Mouse (Mus musculus): ENCODE results near the gene Olfr429. TPM values are rescaled to one million over a fixed set of nuclear protein-coding genes. Genes with fewer than 3 reads are reported as not detected.
"Not testable (repeated sequence)": the region's sequence is repeated elsewhere in the genome, so short reads cannot be mapped to it uniquely, and the experiment has no call there.

The Olfr429 gene
- total RNA-seq (2022) = not detected

- no peak for DNase-seq (ENCODE audit: low spot score)
Observed at GRCm38 (mm10) chr1:174084031-174084430, at the start of gene Olfr429. Gene Olfr429, plus strand, starts transcription at chr1:174084331.

- no peak for DNase-seq (ENCODE audit: low spot score)
Observed at GRCm38 (mm10) chr1:174035841-174036240, 48.3 kb upstream of the Olfr429 start.

- DNase-seq (ENCODE audit: low spot score) = peak; percentile 53
Observed at GRCm38 (mm10) chr1:174038480-174038879, 45.7 kb upstream of the Olfr429 start.

- peak; percentile 84 for DNase-seq (ENCODE audit: low spot score)
Observed at GRCm38 (mm10) chr1:174040523-174041177, 43.5 kb upstream of the Olfr429 start, which contains the start of gene Olfr433. Gene Olfr433, plus strand, starts transcription at chr1:174040705.

- DNase-seq (ENCODE audit: low spot score) = not testable (repeated sequence)
Observed at GRCm38 (mm10) chr1:174042091-174042884, 41.8 kb upstream of the Olfr429 start.

GRCm38 (mm10) chr1:174044431-174044830, 39.7 kb upstream of the Olfr429 start:
- DNase-seq (ENCODE audit: low spot score) = peak; percentile 63

- DNase-seq (ENCODE audit: low spot score) = not testable (repeated sequence)
Observed at GRCm38 (mm10) chr1:174048227-174048626, 35.9 kb upstream of the Olfr429 start.

GRCm38 (mm10) chr1:174048893-174049292, 35.2 kb upstream of the Olfr429 start, which contains the start of gene Olfr432:
Gene Olfr432, plus strand, starts transcription at chr1:174049205.
- no peak for DNase-seq (ENCODE audit: low spot score)

GRCm38 (mm10) chr1:174049357-174049756, 34.8 kb upstream of the Olfr429 start:
- not testable (repeated sequence) for DNase-seq (ENCODE audit: low spot score)

- DNase-seq (ENCODE audit: low spot score) = no peak
Observed at GRCm38 (mm10) chr1:174050532-174050931, 33.6 kb upstream of the Olfr429 start.

- peak; percentile 53 for DNase-seq (ENCODE audit: low spot score)
Observed at GRCm38 (mm10) chr1:174051515-174051914, 32.6 kb upstream of the Olfr429 start.

- no peak for DNase-seq (ENCODE audit: low spot score)
Observed at GRCm38 (mm10) chr1:174051931-174052536, 32.1 kb upstream of the Olfr429 start.

GRCm38 (mm10) chr1:174052981-174053380, 31.1 kb upstream of the Olfr429 start:
- DNase-seq (ENCODE audit: low spot score) = no peak

GRCm38 (mm10) chr1:174055248-174055647, 28.9 kb upstream of the Olfr429 start:
- no peak for DNase-seq (ENCODE audit: low spot score)

- DNase-seq (ENCODE audit: low spot score) = no peak
Observed at GRCm38 (mm10) chr1:174066305-174066704, 17.8 kb upstream of the Olfr429 start, which contains the start of gene Olfr430. Gene Olfr430, plus strand, starts transcription at chr1:174066605.

GRCm38 (mm10) chr1:174096591-174096990, 12.5 kb downstream of the Olfr429 start, which contains the start of gene Olfr427:
Gene Olfr427, plus strand, starts transcription at chr1:174096891.
- no peak for DNase-seq (ENCODE audit: low spot score)

- peak; percentile 19 for DNase-seq (ENCODE audit: low spot score)
Observed at GRCm38 (mm10) chr1:174103735-174104134, 19.6 kb downstream of the Olfr429 start.

- no peak for DNase-seq (ENCODE audit: low spot score)
Observed at GRCm38 (mm10) chr1:174121062-174121461, 36.9 kb downstream of the Olfr429 start, which contains the start of gene Olfr231. Gene Olfr231, minus strand, starts transcription at chr1:174121162.

GRCm38 (mm10) chr1:174131217-174131616, 47.1 kb downstream of the Olfr429 start, which contains the start of gene Olfr424:
Gene Olfr424, plus strand, starts transcription at chr1:174131517.
- no peak for DNase-seq (ENCODE audit: low spot score)

- DNase-seq (ENCODE audit: low spot score) = no peak
Observed at GRCm38 (mm10) chr1:174131999-174132398, 47.9 kb downstream of the Olfr429 start.
